Mouse (Mus musculus): ENCODE data around the gene Fam222a.

Fam222a gene

DNA sequence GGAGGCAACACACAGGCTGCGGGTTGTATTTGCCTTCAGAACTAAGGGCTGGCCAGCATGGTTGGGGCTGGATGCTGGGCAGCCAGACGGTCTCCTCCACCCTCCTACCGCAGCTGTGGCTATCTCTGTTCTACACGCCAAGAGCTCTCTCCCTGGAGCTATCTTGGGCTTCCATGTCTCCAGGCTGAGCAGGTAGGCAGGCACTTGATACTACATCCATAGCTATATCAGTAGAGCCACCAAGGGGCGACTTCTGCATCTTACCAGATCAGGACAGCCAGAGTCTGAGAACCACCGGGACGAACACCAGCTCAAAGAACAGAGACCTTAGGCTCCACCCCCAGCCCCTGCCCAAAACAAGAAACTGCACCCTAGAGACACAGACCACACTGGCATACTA lies 47.0 kb downstream of the Fam222a start:
- DNase-seq: peak; percentile 52

DNA sequence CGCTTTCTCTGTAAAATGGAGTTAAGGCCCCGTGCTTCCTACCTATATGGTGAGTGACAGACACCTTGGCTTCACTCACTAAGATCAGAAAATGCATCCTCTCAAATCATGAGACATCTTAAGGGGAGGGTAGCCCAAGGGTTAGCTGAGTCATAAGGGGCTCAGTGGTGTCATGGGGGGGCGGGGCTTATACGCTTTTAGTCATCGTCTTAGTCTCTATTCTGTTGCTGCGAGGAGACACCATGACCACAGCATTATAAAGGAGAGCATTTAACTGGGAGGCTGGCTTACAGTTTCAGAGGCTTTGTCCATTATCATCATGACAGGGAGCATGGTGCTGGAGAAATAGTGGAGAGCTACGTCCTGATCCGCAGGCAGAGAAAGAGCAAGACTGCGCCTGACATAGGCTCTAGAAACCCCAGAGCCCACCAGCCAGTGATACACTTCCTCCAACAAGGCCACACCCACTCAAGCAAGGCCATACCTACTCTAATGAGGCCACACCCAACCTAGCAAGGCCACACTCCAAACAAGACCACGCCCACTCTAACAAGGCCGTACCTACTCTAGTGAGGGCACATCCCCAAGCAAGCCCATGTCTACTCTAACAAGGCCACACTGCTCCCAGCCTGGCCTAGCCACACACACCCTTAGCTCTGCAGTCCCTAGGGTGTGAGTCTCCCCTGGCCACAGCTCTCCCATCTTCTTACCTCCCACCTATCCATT lies 48.7 kb downstream of the Fam222a start:
- DNase-seq: peak; percentile 44

DNA sequence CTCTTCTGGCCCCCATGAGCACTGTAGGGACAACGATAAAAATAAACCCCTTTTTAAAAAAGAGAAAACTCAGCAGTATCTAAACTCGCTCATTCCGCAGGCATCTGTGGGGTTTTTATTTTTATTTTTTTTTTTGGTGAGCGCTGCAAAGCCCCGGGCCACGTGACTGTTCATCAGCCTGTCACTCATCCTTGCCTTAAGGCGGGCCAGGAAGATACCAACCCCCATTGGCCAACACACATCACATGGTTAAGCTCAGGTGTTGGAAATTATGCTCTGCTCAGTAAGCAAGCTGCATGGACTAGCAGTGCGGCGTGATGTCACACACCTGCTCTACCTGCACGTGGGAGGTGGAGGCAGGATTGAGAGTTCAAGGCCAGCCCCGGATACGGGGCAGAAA lies 50.0 kb downstream of the Fam222a start:
- no peak for DNase-seq

DNA sequence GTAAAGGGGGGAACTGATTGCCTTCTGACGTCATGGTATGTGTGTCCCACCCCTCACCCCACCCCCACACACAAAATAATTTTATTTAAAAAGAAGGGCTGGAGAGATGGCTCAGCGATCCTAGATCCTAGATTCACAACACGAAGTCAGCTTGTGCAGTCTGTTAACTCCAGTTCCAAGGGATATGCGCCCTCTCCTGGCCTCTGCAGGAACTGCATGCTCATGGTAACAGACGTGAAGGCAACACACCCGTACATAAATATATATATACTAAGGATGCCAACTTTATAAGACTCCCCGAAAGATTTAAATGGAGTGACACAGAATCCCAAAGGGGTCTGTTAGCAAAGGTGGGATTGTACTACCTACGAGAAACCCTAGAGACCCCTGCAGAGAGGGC lies 51.0 kb downstream of the Fam222a start:
- peak; percentile 82 for DNase-seq

DNA sequence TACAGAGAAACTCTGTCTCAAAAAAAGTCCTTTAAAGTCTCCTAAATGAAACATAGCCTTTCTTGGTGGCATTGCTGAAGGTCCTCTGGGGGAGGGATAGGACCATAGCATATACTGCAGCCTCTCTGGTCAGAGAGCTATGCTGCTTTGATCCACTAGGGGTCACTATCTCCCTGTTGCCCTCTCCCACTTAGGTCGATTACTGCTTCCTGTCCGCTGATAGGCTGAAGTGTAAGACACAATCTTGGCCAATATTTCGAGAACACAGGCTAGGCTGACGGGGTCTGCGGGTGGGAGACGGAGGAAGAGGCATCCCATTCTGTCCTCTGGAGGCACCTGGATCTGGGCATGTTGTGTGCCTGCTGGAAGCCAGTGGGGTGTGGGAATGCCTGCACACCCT lies 52.5 kb downstream of the Fam222a start:
- peak; percentile 35 for DNase-seq

DNA sequence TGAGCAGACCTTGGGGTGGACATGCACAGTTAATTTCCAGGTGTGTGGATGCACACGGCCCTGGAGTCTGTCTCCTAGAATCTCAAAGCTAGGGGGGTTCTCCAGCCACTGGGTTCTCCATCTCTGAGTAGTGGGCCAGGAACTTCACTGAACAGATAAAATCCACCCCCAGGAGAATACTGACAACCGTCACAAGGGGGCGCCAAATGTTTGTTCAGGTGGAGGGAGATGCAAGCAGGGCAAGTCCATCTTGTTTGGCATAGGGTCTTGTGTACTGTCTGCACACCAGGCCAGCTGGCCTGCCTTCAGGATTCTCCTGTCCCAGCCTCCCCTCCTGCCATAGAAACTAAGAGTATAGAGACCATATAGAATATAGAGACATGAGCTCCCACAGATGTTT lies 57.8 kb downstream of the Fam222a start:
- peak; percentile 69 for DNase-seq

DNA sequence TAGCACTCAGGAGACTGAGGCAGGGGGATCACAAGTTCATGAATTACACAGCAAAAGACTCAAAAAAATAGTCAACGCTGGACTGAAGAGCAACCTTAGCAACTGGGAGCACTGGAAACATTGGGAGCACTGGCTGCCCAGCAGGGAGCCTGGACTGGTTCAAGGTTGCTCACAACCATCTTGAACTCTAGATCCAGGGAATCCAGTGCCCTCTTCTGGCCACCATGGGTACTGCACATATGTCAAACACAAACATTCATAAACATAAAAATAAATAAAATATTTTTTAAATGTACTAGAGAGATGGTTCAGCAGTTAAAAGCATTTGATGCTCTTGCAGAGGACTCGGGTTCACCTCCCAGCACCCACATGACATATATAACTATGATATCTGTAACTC lies 63.5 kb downstream of the Fam222a start:
- peak; percentile 37 for DNase-seq

DNA sequence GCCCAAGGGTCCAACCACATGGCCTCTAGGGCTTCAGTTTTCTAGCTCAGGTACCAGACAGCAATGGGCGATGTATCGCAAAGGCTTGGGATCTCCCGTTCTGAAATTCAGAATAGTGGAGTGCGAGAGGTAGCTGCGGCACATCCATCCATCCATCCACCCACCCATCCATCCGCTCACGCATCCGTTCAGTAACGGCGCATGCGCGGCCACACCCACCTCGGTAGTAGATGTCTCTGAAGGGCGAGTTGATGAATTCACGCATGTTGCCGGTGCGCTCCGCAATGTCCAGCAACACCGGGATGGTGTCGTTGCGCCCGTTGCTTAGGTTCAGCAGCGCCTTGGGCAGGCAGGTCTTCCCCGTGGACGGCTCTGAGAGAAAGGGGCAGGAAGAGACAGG lies 68.3 kb downstream of the Fam222a start:
- DNase-seq: no peak

DNA sequence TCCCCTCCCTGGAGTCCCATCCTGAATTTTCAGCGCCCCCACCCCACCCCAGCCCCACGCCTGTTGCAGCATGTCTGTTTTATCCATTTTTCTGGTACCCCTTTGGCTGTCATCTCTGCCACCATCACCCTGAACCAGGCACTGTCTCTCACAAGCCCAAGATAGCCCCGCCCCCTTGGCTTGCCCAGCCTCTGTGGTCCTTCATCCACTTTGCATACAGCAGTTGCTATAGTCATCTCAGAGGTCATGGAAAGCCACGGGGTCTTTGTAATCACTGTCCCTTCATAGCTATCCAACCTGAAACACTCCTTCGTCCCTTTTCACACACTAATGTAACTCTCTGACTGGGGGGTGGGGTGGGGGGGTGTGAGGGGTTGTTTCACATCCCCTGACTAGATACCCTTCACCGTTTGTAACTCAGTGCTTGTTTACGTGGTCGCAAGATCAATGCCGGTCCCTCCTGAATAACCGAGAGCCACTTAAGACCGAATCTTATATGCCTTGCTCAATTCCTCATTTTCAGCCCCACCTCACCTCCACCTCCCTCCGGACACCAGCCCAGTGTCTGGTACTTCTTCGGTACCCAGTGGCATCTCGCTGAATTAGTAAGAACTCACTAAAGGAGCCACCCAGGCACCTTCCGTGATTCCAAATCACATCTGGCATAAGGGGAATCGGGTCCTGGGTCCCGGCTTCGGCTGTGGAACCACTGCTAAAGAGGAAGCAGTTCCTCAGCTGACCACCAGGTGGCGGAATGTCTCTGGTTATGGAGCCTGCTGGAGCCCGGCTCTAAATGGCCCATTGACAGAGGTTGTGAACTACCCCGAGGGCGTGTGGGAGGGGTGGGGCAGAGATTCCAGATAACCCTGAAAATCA lies 71.2 kb downstream of the Fam222a start:
- DNase-seq: peak; percentile 86

DNA sequence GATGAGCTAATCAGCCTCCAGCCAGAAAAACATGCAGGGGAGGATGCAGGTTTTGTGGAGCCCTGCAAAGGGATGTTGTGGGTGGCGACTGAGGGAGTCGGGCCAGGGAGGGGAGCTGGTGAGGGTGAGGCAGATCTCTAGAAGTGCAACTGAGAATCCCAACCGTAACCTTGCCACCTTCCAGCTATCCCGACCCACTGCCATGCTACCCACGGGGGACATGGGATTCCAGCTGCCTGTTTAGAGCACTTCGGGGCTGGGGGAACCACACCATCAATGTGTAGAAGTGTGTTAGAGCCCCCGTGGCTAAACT lies 71.8 kb downstream of the Fam222a start:
- DNase-seq: no peak

DNA sequence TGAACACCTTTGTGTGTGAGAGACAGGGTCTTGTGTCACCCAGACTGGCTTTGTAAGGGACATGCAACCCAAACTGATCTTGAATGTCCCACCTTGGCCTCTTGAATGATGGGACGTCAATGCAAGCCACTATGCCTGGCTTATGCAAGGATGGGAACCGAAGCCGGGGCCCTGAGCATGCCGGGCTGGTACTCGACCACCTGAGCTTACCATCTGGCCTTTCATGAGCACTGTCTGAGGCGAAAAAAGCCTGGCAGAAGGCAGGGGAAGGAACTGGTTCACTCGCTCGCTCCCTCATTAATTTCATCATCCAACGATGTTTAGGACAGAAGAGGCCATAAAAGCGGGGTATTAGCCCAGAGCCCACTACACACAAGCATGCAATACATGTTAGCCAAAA lies 73.0 kb downstream of the Fam222a start:
- no peak for DNase-seq

DNA sequence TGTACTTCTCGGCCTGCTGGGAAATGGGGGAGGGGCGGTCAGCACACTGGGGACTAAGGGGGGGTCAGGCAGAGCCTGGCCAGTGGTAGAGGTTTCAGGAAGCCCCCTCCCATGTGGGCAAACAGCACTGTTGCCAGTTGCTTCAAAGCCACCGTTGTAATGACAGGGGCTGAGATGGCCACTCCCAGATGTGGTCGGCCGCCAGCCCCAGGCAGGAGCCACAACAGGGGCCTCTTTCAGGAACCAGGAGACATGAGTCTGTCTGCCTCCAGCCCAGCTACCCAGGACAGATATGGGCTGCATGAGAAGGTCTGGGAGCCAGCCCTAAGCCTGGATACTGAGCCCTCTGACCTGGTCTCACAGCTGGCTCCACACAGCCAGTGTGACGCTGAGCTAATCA lies 77.1 kb downstream of the Fam222a start:
- peak; percentile 35 for DNase-seq

DNA sequence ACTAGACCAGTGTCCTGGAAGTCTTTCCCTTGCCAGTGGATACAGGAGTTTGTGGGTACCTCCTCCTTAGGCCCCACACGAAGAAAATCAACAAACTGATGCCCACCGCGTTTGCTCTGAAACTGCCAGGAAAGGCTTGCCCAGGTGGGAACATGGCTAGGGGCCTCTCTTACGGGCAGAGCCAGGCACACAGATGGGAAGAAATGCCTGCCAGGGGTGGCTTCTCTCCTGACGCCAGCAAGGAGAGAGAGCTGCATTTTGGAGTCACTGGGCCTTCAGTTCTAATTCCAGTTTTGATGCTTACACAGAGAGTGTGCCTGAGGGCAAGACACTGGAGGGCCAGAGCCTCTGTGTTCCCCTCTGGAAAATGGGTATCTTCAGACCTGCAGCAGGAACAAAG lies 78.1 kb downstream of the Fam222a start:
- no peak for DNase-seq

DNA sequence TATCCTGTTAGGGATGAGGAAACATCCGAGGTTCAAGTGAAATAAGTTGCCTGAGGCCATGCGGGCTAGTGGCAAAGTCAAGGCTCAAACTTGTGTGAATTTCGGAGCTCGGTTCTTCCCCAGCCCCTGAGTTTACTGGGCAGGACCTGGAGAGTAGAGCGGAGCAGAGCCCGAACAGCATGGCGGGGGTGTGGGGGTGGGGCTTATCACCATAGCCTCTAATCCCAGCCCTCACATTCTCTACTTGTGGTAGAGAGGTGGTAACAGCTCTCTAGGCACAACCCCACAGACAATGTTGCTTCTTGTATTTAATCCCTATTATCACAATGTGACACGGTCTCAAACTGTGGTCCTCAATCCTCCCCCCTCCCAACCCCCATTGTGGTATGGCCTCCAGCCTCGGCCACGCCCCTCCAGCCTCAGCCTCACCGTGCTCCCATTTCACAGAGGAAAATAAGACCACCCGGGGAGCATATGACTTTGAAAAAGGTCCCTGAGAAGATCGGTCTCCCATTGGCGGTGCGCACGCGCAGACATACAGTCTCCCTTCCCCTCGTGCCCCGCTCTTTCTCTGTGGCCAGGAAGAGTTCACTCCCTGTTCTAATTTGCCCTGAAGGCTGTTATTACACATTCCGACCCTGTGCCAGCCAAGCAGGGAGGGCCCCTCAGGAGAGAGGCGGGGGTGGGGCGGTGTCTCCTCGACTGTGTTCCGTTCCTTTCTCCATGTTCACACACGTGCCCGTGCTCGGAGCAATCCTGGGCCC lies 79.6 kb downstream of the Fam222a start:
- DNase-seq: peak; percentile 55

DNA sequence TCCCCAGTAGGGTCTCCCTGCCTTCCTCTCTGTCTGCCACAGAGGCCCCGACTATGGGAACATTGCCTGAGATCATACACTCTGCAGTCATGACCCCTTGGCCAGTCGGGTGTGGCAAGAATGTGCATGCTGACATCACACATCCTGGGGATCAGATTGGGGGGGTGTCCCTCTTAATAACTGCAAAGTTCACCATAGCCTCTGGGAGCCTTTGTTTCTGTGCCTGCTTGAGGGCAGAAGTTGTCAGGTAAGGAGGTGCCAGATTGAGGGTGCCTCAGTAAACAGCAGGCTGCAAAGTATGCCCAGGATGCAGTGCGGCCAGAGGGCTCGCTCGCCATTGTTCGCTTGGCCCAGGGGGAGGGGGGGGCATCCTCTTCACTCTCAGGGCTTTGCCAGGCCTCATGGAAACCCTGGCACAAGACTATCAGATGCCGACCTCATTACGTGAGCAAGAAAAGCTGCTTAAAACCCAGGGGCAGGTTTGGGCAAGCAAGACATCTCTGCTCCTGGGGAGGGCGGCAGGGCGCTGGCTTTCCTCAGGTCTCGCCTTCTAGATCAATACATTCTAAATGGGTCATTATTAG lies 81.0 kb downstream of the Fam222a start:
- no peak for DNase-seq

DNA sequence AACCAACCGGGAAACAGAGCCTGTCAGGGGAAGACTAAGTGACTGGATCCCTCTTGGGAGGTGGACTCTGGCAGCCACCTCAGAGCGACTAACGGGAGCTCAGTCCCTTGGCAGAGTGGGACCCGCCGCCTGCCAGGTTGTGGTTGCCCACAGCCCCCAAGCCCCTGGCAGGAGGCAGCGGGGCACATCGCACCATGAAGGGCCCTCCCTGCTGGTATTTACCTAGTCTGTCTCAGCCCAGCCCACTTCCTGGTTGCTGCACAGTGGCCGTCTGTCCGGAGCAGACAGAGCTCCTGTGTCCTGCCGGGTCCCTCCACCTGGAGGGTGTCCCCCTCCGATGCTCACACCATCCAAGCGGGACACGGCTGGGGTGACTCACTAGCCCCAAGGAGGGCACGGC lies 83.2 kb downstream of the Fam222a start:
- DNase-seq: no peak

DNA sequence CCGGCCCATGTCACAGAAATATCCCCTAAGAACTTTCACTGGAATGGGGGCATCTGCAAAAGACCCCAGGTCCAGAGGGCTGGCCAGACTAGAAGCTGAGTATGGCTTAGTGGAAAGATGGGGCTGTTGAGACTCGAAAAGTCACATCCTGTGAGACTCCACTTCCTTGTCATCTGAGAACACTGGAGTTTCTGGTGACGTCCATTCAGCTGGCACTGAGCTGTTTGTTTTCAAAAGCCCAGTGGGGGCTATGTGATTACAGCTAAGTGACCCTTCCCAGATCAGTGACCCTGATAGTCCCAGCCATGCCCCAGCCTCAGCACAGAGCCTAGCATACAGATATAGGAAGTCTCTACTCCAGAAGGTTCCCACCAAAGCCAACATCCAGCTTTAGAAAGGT lies 83.6 kb downstream of the Fam222a start:
- no peak for DNase-seq

DNA sequence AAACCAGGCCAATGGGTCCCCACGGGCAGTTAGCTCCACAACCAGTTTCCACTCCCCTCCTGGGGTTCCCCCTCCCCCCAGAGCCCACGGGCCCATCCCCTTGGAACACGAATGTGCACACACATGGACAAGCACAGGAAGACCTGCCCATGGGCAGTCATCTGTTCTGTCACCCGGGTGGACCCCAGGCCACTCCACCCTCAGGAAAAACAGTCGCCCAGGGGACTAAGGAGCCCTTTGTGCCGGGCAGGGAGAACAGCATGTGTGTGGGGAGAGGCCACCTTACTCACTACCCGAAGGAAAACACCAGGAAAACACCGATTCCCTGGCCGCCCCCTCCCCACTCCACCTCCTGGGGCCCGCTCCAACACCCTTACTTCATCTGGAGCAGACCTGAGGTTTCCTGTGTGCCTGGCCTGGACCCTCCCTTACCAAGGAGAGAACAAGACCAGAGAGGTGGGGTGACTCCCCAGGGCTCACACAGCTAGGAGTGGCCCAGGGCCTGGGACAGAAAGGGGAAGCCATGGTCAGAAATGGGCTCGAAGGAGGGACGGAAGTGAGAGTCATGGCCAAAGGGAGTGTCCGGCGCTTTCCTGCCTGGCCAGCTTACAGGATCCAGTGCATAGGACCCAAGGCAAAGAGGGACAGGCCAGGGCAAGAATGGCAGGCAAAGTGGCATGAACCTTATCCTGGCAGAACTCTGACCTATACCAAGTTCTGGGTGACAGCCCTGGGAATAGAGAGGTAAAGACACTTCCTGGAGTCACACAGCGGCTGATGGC lies 86.0 kb downstream of the Fam222a start:
- DNase-seq: no peak

DNA sequence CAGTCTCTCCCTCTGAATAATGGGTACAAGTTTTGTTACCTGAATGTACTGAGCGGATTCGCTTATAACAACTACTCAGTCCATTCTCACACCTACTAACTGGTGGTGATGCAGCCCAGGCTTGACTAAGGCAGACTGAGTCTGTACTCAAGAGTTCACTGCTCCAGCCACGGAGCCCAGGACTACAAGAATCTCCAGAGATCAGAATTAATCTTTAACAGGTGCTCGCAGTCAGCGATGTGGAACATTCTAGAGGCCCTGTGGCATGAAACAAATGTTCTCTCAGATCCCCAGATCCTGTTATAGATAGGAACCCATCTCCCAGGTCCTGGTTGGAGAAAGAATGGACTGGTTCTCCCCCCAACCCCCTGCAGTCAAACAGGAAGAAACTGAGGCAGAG lies 87.9 kb downstream of the Fam222a start:
- no peak for DNase-seq

DNA sequence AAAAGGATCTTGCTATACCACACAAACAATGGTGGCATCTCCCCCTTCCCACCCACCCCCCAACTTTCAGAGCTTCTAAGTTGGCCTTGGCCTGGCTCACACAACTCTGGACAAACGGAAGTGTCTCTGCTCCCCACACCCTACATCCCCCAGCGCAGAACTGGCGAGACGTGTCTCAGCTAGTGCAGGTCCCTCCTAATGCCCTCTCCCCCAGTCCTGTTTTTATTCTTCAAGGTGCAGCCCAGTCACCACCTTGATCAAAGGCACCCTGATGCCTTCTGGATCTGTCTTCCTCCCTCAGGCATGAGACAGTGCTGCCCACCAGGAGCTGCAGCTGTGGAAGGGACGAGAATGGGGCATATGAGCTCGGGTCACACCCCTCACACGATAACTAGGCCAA lies 88.5 kb downstream of the Fam222a start:
- no peak for DNase-seq

DNA sequence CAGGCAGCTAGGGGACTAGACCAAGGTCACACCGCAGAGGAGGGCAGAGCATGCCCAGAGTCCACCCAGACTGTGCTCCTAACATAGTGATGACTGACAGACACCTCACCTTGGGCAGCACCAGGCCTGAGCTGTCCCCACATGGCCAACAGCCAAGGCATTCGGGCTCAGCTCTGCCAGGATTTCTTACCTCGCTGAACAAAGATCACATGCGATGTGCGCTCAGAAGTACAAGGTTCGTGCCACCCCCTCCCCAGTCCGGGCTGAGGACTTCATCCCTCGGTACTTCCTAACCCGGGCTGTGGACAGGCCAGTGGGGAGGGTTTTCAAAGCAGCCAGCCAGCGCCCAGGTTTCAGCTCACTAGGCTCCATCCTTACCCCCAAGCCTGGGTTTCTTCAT lies 89.6 kb downstream of the Fam222a start:
- DNase-seq: no peak

DNA sequence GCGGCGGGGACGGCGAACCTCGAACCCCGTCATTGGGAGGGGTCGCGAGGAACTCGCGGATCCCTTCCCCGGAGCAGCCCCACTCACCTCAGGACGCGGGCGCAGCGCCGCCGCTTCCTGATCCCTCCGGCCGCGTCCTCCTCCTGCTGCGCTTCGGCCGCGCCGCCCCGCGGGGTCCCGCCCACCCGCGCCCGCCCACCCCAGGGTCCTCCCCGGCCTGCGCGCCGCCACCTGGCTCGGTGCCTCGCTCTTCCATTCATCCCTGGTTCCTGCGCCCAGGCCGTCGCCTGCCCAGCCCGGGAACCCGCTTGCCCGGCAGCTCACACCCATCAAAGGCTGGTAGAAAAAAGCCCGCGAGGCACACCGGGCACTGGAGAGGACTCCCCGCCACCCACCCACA lies 90.4 kb downstream of the Fam222a start, which contains the start of gene Trpv4:
Gene Trpv4, minus strand, starts transcription at position 167 of the 400 bp plus-strand sequence.
- no peak for DNase-seq

All from liver (tissue).